Comparison of ENCODE assay signal across 9 mouse cellular contexts in the genomic region with DNA sequence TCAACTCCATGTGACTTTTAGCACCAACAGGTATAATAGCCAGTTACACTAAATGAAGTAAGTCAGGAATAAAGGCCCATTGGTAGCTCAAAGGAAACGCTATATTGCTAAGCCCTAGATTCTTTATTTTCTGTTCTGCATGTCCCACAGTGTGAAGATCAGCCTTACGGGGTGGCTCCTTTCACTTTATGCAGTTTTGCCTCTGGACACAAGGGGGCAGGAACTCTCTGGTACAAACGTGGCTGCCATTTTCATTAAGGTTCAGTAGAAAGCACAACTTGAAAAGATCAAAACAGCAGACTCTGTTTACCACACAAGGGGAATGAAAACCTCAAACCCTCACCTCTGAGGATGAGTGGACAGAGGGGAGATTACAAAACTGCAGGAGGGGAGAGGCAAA. TPM values are rescaled to one million over a fixed set of nuclear protein-coding genes. Genes with fewer than 3 reads are reported as not detected.
A peak's percentile ranks its signal among the peaks of the same experiment; 100 is the strongest.
DNase-seq lines count a peak whose midpoint lies in the region; ATAC-seq and TF ChIP-seq lines count a peak whose summit lies in the region.
"Had no signal": no experiment of that assay in that cellular context is flagged by ENCODE, and none has a peak within 500 bp of the region (broad histone marks: within the 10 kb centered on the region; RNA-seq: fewer than 3 reads in every experiment).

No protein-coding gene starts in this region.

- ATAC-seq in kidney, postnatal 0 days (replicated peaks; ENCODE audit: low FRiP score, low read depth) = no peak
- no peak for ATAC-seq in Patski

- no peak overlapping the region for H3K4me3 ChIP-seq in kidney, postnatal 0 days (replicated peaks; ENCODE audit: low read depth, low read length)
- H3K4me3 ChIP-seq: limb, embryonic 15.5 days had no signal

- POLR2A ChIA-PET in Patski (lab: Charles Lee) = no interaction called here

- in situ Hi-C loops in Patski (cut with MboI; ENCODE audit: low pct_unique_long_range_greater_than_20kb) = loop anchor here (5.0 to 25.0 kb wide), 3 partner anchors 144 to 857 kb away; no protein-coding TSS in a partner anchor

- peak; percentile 14 for DNase-seq in adrenal gland, adult 2 months
- DNase-seq in adrenal gland, postnatal 4 days (ENCODE audit: low spot score in 2 of 2) = no peak
- no peak for DNase-seq in kidney, postnatal 0 days (ENCODE audit: low spot score)
- no peak for DNase-seq in kidney, adult 11 months
- DNase-seq in Patski (ENCODE audit: low read depth, low spot score) = no peak
- peak; percentile 38 for DNase-seq in lung, postnatal 14 days
- no peak for DNase-seq in left cerebral cortex, adult 11 months (ENCODE audit: low spot score)
- no peak for DNase-seq in frontal cortex, postnatal 14 days (ENCODE audit: low spot score in 2 of 2)

- CTCF ChIA-PET in Patski (lab: Charles Lee) = interaction anchor here (0.8 to 4.9 kb wide), 11 partner anchors 9 to 247 kb away, joined by 3 to 114 read pairs (median 4); a partner anchor contains a TSS

- TF ChIP-seq CTCF in kidney, postnatal 0 days (IDR thresholded peaks at IDR 0.05; ENCODE audit: low read depth) = peak; percentile 53
- TF ChIP-seq CTCF in Patski (IDR thresholded peaks at IDR 0.05) = peak; percentile 79

- no peak overlapping the region for H3K9ac ChIP-seq in kidney, postnatal 0 days (ENCODE audit: low read depth, low read length)
- H3K9ac ChIP-seq: limb, embryonic 15.5 days had no signal

- H3K9me3 ChIP-seq in kidney, postnatal 0 days (replicated peaks; ENCODE audit: low read length) = no peaks in the 10 kb centered on the region
- H3K9me3 ChIP-seq: limb, embryonic 15.5 days had no signal

- H3K4me2 ChIP-seq in kidney, postnatal 0 days (ENCODE audit: low read length) = no peak overlapping the region
- H3K4me2 ChIP-seq: limb, embryonic 15.5 days had no signal

- H3K27ac ChIP-seq in kidney, postnatal 0 days = no peak overlapping the region
- H3K27ac ChIP-seq: limb, embryonic 15.5 days had no signal

- H3K36me3 ChIP-seq in kidney, postnatal 0 days (ENCODE audit: insufficient read depth, low read length) = no peaks in the 10 kb centered on the region
- H3K36me3 ChIP-seq: limb, embryonic 15.5 days had no signal

- H3K27me3 ChIP-seq in kidney, postnatal 0 days (ENCODE audit: insufficient read depth, low read length) = no peaks in the 10 kb centered on the region
- no peaks in the 10 kb centered on the region for H3K27me3 ChIP-seq in Patski
- H3K27me3 ChIP-seq: limb, embryonic 15.5 days had no signal

- H3K4me1 ChIP-seq in kidney, postnatal 0 days (replicated peaks; ENCODE audit: insufficient read depth, low read length) = no peaks in the 10 kb centered on the region

- WGBS in kidney, postnatal 0 days = 62% methylated on average over 3 of the region's 3 CpGs

RNA-seq across cellular contexts. Expression of a gene that starts 40.9 kb away (rescaled TPM):
- 10 to 100 TPM in 1 of 2 experiments, 1 to 10 TPM in 1; 9.0 to 14.6 TPM for total RNA-seq in adrenal gland, adult 2 months (2021)
- 1.5 and 2.1 TPM in 2 replicates for polyA plus RNA-seq in adrenal gland, adult 2 months (2012; rRNA removed)
- total RNA-seq in adrenal gland, postnatal 4 days (2021) = 10 to 100 TPM; 11.3 to 13.4 TPM
- polyA plus RNA-seq in kidney, postnatal 0 days (2015; fragmentation: Nextera tagmentation; extraction: Ambion mirVana) = 9.1 and 10.5 TPM in 2 replicates
- 5.1 TPM for polyA plus RNA-seq in Patski (2021)

Comparison
In these comparisons a context has a peak if more than half of its experiments do, and no peak if none do; other contexts are left out.
1. DNase-seq: peak in adrenal gland, adult 2 months (single experiment) and lung, postnatal 14 days (single experiment); none in adrenal gland, postnatal 4 days (0 of 2), kidney, postnatal 0 days (single experiment), kidney, adult 11 months (single experiment), Patski (single experiment), left cerebral cortex, adult 11 months (single experiment) and frontal cortex, postnatal 14 days (0 of 2).